Mouse (Mus musculus) fibroblast of lung, adult 2 months (primary cell): ENCODE data around the gene Ccer1.
"Not testable (repeated sequence)": the region's sequence is repeated elsewhere in the genome, so short reads cannot be mapped to it uniquely, and the experiment has no call there.

Experiments used
- DNase-seq: peaks from one replicate; pipeline ENCODE4 v3.0.0-alpha.2; 2011; ENCODE audit warnings: low read depth

The Ccer1 gene

DNA sequence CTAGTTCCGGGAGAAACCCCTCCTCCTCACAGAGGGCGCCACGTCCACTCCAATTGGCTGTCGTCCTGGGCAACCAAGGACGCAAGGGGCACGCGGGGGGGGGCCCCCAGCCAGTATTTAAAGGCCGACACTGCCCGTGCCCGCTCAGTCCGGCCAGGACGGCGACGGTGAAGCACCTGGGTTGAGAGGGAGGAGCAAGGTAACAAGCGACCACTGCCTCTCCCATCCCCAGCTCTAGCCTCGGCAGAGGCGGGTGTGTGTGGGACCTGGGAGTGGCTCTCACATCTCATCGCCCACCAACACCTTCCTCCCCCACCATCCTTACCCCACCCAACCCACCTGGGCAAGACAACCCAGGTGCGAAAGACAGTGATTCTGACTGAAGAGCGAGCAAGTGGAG is at the start of gene Ccer1:
Gene Ccer1 (plus strand): TSS at position 147 of the 400 bp plus-strand sequence.
- DNase-seq, result no peak

DNA sequence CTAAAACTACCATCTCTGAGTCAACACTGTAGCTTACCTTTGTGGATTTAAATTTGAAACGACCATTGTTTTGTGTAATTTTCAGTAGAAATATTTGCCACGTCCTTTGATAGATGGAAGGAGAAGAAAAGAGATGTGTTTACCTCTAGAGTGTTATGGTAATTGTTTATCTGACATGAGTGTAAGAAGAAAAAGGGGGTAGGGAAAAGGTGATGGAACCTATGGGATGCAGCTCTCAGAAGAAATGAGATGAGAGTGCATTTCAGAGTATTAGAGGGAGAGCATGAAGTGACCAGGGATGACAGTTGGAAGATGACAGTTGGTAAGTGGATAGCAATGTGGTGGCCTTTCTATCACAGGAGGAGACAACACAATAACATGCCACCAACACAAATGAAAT is 49.1 kb upstream of the Ccer1 start, which contains the start of gene Epyc:
Gene Epyc (plus strand): TSS at position 301 of the 400 bp plus-strand sequence.
- DNase-seq, result no peak

DNA sequence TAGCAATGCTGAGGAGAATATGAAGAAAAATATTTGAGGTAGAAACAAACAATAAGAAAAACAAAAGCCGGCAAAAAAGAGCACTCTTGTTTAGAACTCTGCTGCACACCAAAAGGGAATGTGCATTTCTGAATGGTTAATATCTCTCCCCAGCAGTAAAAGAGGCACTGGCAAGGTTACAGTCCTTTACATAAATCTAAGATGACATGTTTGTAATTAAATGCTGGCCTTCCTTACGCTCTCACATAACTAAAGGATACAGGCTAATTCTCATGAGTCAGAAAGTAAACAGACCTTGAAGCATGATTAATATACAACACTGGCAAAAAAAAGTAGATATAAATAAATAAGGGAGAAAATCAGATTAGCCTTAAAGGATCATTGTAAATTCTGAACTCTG is 42.5 kb upstream of the Ccer1 start:
- no peak for DNase-seq

DNA sequence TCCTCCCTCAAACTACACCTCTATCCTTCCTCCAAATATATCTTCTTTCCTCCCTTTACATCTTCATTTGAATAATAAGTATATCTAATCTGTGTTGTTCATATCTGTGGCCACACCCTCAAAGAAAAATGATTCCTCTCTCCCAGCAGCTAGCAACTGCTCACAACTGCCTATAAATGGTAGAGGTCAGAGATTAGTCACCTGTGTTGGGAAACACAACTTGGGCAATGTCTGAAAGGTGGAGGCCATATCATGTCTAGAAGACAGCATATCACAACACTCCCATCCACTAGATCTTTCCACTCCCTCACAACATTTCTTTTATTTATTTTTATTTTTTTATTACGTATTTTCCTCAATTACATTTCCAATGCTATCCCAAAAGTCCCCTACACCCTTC is 33.4 kb upstream of the Ccer1 start:
- no peak for DNase-seq

DNA sequence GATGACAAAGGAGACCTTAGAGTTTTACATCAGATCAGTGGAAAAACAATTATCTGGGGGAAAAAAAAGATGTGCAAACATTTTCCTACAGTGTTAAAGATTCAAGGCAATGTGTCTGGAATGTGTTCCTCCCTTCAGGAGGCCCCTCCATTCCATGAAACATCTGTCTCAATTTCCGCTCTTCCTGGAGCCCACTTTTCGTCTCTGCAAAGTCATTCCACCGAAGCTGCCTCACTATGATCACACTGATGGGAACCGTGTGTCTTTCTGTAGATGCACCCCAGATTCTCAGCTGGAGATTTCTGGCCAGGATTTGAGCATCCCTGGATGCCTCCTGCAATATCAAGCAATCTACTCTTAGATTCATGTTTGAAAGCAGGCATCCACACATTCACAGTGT is 24.2 kb upstream of the Ccer1 start:
- no peak for DNase-seq

DNA sequence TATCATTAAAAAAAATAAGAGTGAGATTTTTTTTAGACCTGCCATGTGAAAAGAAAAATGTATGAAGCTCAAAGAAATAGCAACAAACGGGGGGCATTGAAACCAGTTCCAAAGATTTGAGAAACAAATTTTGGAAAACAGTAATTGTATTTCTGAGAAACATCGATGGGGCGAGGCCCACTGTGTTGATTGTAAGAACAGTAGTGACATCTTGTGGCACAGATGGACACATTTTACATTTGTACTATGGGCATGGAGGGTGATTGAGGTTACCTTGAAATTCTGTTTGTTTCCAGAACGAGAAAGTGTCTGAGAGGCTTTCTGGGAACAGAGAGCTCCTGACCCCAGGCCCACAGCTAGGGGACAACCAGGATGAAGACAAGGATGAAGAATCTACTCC is 22.7 kb upstream of the Ccer1 start:
- no peak for DNase-seq

DNA sequence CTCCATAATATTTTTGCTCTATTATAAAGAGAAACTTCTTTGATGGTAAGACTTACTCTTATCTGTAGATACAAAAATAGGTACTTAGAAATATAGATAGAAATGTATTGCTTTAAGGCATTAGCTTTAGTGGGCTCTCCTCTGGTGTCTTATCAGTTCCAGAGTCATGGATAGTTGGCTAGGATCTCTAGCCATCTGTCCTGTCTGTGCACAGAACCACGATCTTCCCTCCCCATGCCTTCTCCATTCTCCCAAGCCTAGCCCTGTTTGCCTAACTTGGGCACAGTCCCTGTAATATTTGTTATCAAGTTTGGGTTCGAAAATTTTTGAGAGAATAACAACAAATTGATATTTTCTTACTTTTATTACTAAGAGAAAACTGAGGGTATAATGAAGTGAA is 19.6 kb upstream of the Ccer1 start:
- DNase-seq, result no peak

DNA sequence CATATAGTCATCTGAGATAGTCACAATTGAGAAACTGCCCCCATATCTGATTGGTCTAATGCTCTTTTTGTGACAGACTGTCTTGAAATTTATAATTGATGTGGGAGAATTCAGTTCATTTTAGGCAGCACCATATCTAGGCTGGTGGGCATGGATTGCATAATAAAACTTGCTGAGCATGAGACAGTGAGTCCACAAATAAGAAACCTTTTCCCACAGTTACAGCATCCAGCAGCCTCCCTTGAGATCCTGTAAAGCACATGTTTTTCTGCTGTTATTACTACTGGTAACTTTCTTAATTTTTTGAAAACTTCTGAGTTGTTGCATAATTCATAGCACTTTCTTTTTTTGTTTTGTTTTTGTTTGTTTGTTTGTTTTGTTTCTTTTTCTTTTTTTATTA is 9.9 kb upstream of the Ccer1 start:
- DNase-seq, result peak; percentile 27

DNA sequence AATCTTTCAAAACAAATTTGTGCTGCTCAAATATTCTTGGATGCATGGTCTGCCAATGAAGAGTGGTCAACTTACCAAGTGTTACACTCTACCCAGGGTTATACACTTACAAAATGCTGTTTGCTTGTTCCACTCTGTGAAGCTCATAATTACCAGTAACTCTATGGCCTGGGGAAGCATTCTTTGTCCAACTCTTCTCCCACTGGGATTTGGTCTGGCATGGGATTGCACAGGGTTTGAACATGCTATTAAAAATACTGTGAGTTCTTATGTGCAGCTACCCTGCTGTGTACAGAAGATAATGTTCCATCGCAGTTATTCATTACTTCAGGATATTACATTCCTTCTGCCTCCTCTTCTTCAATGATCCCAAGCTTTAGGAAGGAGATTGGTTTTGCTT is 5.7 kb upstream of the Ccer1 start:
- no peak for DNase-seq

DNA sequence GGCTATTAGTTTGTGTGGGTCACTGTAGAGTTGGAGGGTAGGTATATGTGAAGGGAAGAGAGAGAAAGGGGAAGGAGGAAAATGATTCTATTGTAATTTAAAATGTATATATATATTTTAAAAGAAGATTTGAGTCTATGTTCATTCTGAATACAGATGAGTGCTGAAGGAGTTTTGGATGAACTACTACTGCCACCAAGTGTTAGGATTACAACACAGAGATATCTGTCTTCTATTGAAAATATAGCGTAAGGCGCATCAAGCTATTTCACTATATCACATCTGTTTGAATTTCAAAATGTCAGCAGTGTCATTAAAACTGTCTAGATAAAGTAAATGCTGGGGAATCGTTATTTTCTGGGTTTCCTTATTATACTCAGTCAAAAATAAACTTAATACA is 3.4 kb upstream of the Ccer1 start:
- no peak for DNase-seq

DNA sequence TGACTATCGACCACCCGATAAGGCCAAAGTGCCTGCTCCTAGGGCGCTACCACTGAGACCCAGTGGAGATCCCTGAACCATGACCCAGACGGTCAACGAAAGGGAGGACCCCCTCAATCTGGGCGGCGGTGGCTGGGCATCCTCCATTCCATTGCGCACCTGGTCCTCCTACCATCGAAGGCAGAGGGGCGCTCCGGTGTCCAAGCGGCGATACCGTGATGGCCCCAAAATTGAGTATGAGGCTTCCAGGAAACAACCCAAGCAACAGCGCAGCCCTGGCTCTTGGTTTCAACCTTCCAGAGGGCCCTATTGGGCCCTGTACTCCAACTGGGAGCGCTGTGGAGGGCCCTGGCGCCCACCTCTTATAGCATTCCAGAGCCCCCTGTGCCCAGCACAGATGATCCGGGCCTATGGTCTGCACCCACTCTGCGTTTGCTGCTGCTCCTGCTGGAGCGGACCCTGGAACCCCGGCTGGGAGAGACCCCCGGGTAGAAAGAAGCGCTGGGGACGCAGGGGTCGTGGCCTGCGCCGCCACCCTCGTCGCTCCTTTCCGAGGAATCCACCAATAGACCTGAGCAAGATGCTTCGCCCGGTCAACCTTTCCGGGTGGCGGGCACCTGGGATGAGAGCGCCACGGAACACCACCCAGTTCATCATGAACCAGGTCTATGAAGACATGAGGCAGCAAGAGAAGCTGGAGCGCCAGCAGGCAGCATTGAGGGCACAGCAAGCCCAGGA is 708 bp downstream of the Ccer1 start:
- DNase-seq, result no peak

DNA sequence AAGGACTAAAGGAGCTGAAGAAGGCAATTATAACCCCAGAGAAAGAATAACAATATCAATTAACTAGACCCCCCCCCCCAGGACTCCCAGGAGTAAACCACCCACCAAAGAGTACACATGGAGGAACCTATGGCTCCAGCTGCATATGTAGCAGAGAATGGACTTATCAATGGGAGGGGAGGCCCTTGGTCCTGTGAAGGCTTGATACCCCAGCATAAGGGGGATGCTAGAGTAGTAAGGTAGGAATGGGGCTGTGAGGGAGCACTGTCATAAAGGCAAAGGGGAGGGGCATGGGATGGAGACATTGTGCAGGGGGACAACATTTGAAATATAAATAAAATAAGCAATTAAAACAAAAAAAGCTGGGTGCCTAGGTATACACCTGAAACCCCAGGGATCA is 9.5 kb downstream of the Ccer1 start:
- no peak for DNase-seq

DNA sequence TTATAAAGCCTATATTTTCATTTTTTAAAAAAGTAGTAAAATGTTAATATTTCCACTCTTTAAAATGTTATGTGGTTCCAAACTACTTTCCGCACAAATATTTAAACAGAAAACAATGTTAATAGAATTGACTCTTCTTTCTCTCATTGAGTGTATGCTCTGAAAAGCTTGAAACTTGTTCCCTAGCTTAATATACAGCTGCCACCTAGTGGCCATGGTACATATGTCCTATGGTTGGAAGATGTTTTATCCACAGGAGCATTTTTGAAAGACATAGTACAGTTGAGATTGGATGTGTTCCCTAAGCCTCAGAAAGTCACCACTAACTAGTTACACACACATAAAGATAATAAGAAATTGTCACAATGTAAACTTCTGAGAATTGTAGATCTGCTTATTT is 11.7 kb downstream of the Ccer1 start:
- DNase-seq, result no peak

DNA sequence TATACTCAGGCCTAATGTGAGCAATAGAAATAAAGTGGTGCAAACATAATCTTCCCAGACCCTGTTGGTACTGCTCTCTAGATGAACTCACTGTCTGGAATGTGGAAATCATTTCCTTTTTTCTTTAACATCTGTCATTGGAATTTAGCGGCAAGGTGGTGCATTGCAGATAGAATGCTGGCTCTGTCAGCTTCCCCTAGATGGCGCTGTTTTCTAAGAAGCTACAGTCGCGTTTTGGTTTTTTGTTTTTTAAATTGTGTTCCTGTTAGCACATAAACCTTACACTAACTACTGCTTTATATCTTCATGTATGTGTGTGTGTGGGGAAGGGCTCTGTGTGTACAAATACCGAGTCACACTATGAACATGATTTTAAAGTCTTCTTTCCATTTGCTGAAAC is 19.8 kb downstream of the Ccer1 start:
- no peak for DNase-seq

DNA sequence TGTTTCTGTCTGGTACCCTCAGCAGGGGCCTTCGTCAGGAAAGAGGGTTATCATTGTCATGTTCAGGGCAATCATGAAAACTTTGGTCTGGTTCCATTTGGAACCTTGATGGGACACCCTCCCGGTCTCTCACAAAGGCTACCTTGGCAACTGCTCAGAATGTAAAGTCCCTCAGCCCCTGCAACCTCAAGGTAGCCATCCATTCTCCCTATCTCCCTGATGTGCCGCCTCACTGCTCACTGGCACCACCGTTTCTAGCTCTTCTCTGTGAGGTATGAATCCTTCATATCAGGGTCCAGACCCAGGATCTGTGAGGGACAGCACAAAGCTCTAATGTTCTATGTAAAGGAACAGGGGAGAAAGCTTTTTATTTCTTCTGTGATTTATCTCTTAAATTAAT is 21.7 kb downstream of the Ccer1 start:
- no peak for DNase-seq

DNA sequence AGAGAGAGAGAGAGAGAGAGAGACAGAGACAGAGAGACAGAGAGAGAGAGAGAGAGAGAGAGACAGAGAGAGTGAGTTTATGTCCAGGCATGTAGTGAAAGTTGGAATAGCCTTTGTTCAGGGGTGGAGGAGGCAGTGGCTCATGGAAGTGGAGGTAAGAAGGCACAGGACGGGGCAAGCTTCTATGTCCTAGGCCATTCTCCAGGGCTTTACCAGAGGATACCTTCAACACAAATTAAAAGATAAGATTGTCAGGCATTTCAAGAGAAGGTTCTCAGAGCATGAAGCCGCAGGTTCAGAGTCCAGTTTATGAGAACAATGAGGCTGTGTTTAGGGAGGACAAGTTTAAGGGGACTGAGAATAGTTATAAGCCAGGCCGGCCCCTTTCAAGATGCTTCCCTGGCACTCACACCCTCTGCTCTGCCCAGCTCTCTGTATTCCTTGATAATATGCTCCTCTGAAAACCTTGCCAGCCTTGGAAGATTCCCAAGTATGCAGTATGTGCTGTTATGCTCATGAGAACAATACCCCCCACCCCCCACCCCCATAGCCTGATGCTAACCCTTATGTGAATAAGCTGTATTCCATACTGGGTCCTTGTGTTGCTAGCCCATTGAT is 22.5 kb downstream of the Ccer1 start:
- no peak for DNase-seq

DNA sequence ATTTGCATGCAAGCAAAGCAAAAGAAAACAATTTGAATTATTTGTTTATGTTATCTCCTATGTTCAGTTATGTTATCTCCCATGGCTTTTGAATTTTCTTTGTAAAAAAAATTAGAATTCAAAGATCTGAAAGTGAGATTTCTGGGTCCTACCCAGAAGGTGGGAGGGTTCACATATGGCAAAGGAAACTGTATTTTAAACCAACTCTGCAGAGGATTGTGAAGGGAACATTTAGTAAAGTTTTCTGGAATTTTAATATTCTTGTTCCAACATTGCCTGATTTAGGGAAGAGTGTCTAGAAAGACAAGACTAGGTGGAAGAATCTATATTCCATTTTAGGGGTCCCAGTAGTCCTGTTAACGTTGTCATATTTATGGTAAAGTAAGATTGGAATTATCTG is 24.4 kb downstream of the Ccer1 start:
- DNase-seq, result no peak

DNA sequence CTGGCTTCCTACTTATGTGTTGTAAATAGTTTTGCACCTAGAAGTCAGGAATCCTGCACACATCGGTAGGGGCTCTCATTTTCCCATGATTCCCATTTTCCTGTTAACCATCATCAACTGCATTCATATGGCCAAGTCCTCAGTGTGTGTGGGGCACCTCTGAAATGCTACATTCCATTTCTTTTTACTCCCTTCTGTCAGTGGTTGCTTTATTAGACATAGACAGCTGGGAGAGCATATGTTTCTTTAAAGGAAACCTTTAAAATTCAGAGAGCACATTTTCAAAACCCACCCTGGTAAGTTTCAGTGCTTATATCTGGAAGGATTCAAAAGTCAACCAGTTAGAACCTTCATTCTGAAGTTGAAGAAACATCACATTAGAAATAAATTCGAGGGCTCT is 25.2 kb downstream of the Ccer1 start:
- DNase-seq, result no peak

DNA sequence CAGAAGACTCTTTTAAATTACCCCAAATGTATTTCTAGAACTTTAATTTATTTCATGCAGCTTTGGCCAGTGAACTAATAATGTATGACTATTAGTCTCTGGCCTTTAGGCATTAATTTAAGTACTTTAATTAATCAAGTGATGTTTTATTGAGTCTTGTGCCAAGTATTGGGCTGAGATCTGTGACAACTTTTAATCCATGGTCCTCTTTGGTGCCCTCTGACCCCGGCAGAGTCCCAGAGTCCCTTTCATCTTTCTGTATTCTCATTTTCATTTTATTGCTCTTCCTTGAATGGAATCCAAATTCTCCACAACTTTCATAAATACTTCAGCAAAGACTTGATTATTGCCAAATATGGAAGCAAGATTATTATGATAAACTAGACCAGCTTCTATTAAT is 27.8 kb downstream of the Ccer1 start:
- no peak for DNase-seq

DNA sequence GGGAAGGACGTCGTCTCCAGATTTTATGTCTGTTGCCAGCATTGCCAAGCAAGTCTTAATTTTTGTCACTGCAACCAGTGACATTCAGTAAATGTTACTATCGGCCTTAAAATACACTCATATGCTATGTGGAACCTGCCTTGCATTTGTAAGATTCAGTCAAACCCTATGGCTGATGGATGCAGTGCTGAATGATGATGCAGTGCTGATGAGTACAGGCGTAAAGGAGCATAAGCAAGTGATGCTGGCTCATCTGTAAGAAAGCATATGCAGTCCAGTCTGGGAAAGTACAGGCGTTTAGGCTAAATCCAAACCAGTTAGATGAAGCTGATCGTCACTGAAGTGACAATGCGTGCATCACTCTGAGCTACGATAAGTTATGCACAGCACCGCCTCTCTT is 29.9 kb downstream of the Ccer1 start:
- no peak for DNase-seq

DNA sequence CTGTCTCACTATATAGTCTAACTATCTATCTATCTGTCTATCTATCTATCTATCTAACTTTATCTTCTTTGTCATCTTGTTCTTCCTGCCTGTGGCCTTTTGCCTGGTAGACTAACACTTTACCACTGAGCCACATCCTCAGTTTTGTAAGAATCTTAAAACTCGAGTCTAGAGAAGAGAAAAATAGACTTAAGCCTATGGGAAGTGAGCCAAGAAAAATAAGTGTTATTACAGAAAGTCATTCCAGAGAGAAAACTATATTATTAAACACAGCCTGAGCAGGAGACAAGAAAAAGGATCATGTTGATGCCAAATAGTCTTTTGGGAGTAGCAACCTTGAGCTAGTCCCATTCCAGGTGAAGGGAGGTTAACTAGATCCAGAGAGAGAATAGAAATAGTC is 33.1 kb downstream of the Ccer1 start:
- no peak for DNase-seq

DNA sequence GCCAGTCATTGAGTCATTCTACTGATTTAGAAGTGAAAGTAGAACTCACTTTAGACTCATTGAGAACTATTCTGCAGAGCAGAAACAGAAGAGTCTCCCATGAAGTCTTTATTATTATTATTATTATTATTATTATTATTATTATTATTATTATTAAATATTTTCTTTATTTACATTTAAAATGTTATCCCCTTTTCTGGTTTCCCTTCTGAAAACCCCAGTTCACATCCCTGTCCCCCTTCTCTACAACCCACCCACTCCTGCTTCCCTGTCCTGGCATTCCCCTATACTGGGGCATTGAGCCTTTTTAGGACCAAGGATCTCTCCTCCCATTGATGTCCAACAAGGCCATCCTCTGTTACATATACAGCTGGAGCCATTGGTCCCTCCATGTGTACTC is 33.8 kb downstream of the Ccer1 start, which contains the start of gene C030005K15Rik:
Gene C030005K15Rik (minus strand): TSS at position 101 of the 400 bp plus-strand sequence.
- DNase-seq, result not testable (repeated sequence)
